Mouse (Mus musculus): ENCODE data around the gene Tmem115. TPM values are rescaled to one million over a fixed set of nuclear protein-coding genes. Genes with fewer than 3 reads are reported as not detected.

The Tmem115 gene
- 10 to 100 TPM; 28.2 to 28.8 TPM for total RNA-seq (2023)

GRCm38 (mm10) chr9:107533791-107534407 is at the start of gene Tmem115:
TSS of gene Tmem115 (plus strand) at chr9:107533945.

GRCm38 (mm10) chr9:107541474-107542351 is 8.0 kb downstream of the Tmem115 start, which contains the start of the genes Cyb561d2 and Nprl2:
TSS of gene Cyb561d2 (minus strand) at chr9:107542193.
TSS of gene Nprl2 (plus strand) at chr9:107542226.

GRCm38 (mm10) chr9:107547026-107547425 is 13.3 kb downstream of the Tmem115 start, which contains the start of gene Zmynd10:
TSS of gene Zmynd10 (plus strand) at chr9:107547298.

GRCm38 (mm10) chr9:107551117-107551889 is 17.6 kb downstream of the Tmem115 start, which contains the start of gene Rassf1:
TSS of gene Rassf1 (plus strand) at chr9:107551555.

GRCm38 (mm10) chr9:107563029-107563581 is 29.4 kb downstream of the Tmem115 start, which contains the start of gene Tusc2:
TSS of gene Tusc2 (plus strand) at chr9:107563255.

GRCm38 (mm10) chr9:107567702-107568319 is 34.1 kb downstream of the Tmem115 start, which contains the start of gene Hyal2:
TSS of gene Hyal2 (plus strand) at chr9:107567945.

GRCm38 (mm10) chr9:107576357-107577107 is 42.8 kb downstream of the Tmem115 start, which contains the start of gene Hyal1:
TSS of gene Hyal1 (plus strand) at chr9:107576927.

GRCm38 (mm10) chr9:107578587-107578986 is 44.8 kb downstream of the Tmem115 start, which contains the start of gene Naa80:
TSS of gene Naa80 (plus strand) at chr9:107578887.

GRCm38 (mm10) chr9:107580501-107581317 is 47.0 kb downstream of the Tmem115 start, which contains the start of gene Hyal3:
TSS of gene Hyal3 (plus strand) at chr9:107580818.

GRCm38 (mm10) chr9:107586974-107587832 is 53.5 kb downstream of the Tmem115 start, which contains the start of gene Ifrd2:
TSS of gene Ifrd2 (plus strand) at chr9:107587642.

Other genes starting within 250 kb of the Tmem115 start
- 10 to 100 TPM; 28.7 to 33.4 TPM for gene Mapkapk3, start 244.1 kb upstream of the Tmem115 start, total RNA-seq (2023)
- under 1 TPM; 0.62 to 0.81 TPM for gene Cish, start 237.9 kb upstream of the Tmem115 start, total RNA-seq (2023)
- 10 to 100 TPM; 16.3 to 17.7 TPM for gene Hemk1, start 195.6 kb upstream of the Tmem115 start, total RNA-seq (2023)
- gene 6430571L13Rik, start 193.3 kb upstream of the Tmem115 start, total RNA-seq (2023) = 1 to 10 TPM in 1 of 2 experiments, under 1 TPM in 1; 0.42 to 1.3 TPM
- 1 to 10 TPM in 1 of 2 experiments, under 1 TPM in 1; 0.74 to 1.8 TPM for gene Cacna2d2, start 134.3 kb upstream of the Tmem115 start, total RNA-seq (2023)
- gene Cyb561d2, start 8.2 kb downstream of the Tmem115 start, total RNA-seq (2023) = 10 to 100 TPM; 20.0 to 20.6 TPM
- 10 to 100 TPM; 31.8 to 32.7 TPM for gene Nprl2, start 8.3 kb downstream of the Tmem115 start, total RNA-seq (2023)
- 1 to 10 TPM in 1 of 2 experiments, not detected in 1; 1.5 TPM for gene Zmynd10, start 13.4 kb downstream of the Tmem115 start, total RNA-seq (2023)
- 10 to 100 TPM; 74.6 to 79.8 TPM for gene Rassf1, start 17.6 kb downstream of the Tmem115 start, total RNA-seq (2023)
- 10 to 100 TPM; 23.8 to 24.1 TPM for gene Tusc2, start 29.3 kb downstream of the Tmem115 start, total RNA-seq (2023)
- gene Hyal2, start 34.0 kb downstream of the Tmem115 start, total RNA-seq (2023) = 1 to 10 TPM; 3.6 to 5.8 TPM
- gene Hyal1, start 43.0 kb downstream of the Tmem115 start, total RNA-seq (2023) = 1 to 10 TPM; 5.0 TPM
- gene Naa80, start 44.9 kb downstream of the Tmem115 start, total RNA-seq (2023) = 10 to 100 TPM; 14.2 to 14.4 TPM
- gene Hyal3, start 46.9 kb downstream of the Tmem115 start, total RNA-seq (2023) = 1 to 10 TPM; 1.3 to 1.8 TPM
- gene Ifrd2, start 53.7 kb downstream of the Tmem115 start, total RNA-seq (2023) = 10 to 100 TPM; 31.0 to 32.4 TPM
- gene Sema3b, start 75.3 kb downstream of the Tmem115 start, total RNA-seq (2023) = 1 to 10 TPM in 1 of 2 experiments, under 1 TPM in 1; 0.64 to 2.4 TPM
- 100 to 1,000 TPM; 627 to 649 TPM for gene Gnai2, start 101.4 kb downstream of the Tmem115 start, total RNA-seq (2023)
- gene Slc38a3, start 135.6 kb downstream of the Tmem115 start, total RNA-seq (2023) = not detected
- gene Gnat1, start 145.8 kb downstream of the Tmem115 start, total RNA-seq (2023) = 1 to 10 TPM in 1 of 2 experiments, not detected in 1; 1.6 TPM
- gene Sema3f, start 176.5 kb downstream of the Tmem115 start, total RNA-seq (2023) = not detected
- gene Rbm5, start 237.1 kb downstream of the Tmem115 start, total RNA-seq (2023) = 100 to 1,000 TPM; 397 to 424 TPM